Mouse (Mus musculus) ES-Bruce4 (cell line): ENCODE measurements around the gene Bspry. TPM values are rescaled to one million over a fixed set of nuclear protein-coding genes. Genes with fewer than 3 reads are reported as not detected.

Experiments
- H3K27ac ChIP-seq: 2 replicates; pipeline ENCODE4 v1.5.1; 2012; ENCODE audit warnings: low read length, inconsistent platforms; ENCODE audit not compliant: insufficient read depth
- H3K27me3 ChIP-seq: 2 replicates; pipeline ENCODE4 v1.6.1; 2012; ENCODE audit warnings: mild to moderate bottlenecking, low read length, inconsistent platforms; ENCODE audit not compliant: control insufficient read depth, poor library complexity, insufficient read depth, severe bottlenecking
- H3K36me3 ChIP-seq: 2 replicates; pipeline ENCODE4 v1.6.1; 2012; ENCODE audit warnings: inconsistent platforms, mild to moderate bottlenecking, low read length, moderate library complexity; ENCODE audit not compliant: control insufficient read depth, poor library complexity, insufficient read depth, severe bottlenecking
- H3K4me1 ChIP-seq: one replicate; pipeline ENCODE4 v1.8.1; 2011; ENCODE audit warnings: low read length; ENCODE audit not compliant: control insufficient read depth, insufficient read depth
- H3K4me3 ChIP-seq: 2 replicates; pipeline ENCODE4 v1.5.1; 2011; ENCODE audit warnings: low read depth, mild to moderate bottlenecking, low read length
- H3K9ac ChIP-seq: 2 replicates; pipeline ENCODE4 v1.6.1; 2012; ENCODE audit warnings: low read depth, mild to moderate bottlenecking, inconsistent platforms; ENCODE audit not compliant: poor library complexity, severe bottlenecking
- H3K9me3 ChIP-seq: replicated peaks from 2 replicates; pipeline ENCODE4 v1.6.1; 2012; ENCODE audit warnings: mild to moderate bottlenecking, low read length, inconsistent platforms; ENCODE audit not compliant: control insufficient read depth, poor library complexity, insufficient read depth, severe bottlenecking
- CTCF ChIP-seq: IDR thresholded peaks from one replicate; pipeline ENCODE4 v1.8.1; 2011; ENCODE audit warnings: low read depth, low read length
- EP300 ChIP-seq: IDR thresholded peaks from 2 replicates; pipeline ENCODE4 v1.6.1; 2011; ENCODE audit warnings: low read depth, low read length; ENCODE audit not compliant: insufficient read depth
- POLR2A ChIP-seq: IDR thresholded peaks from one replicate; pipeline ENCODE4 v1.8.1; 2011; ENCODE audit warnings: low read length; ENCODE audit not compliant: insufficient read depth
- polyA plus RNA-seq: library from polyadenylated mRNA; stranded (reverse); fragments of >200 nt; gene quantifications from 2 replicates; pipeline ENCODE4 v1.2.4, GENCODE M21; 2011; ENCODE audit warnings: low read depth; ENCODE audit not compliant: missing spikeins, insufficient read depth, insufficient read length

Gene Bspry
- polyA plus RNA-seq, 1 experiment = 18.5 TPM

- no peak overlapping the region for H3K27ac ChIP-seq
- no peaks in the 10 kb centered on the region for H3K9me3 ChIP-seq
- no peaks in the 10 kb centered on the region for H3K4me1 ChIP-seq
- H3K9ac ChIP-seq = no peak overlapping the region
- TF ChIP-seq POLR2A = no peak
- TF ChIP-seq EP300 = no peak
- no peak for TF ChIP-seq CTCF
- no peaks in the 10 kb centered on the region for H3K36me3 ChIP-seq
- H3K27me3 ChIP-seq = no peaks in the 10 kb centered on the region
- peak overlapping the region; percentile 17; the same call in 1 of the 2 replicates for H3K4me3 ChIP-seq
Measured at GRCm38 (mm10) chr4:62525489-62525811, 45.6 kb downstream of the Bspry start.

- H3K4me1 ChIP-seq = no peaks in the 10 kb centered on the region
- H3K27me3 ChIP-seq = no peaks in the 10 kb centered on the region
- no peak overlapping the region for H3K9ac ChIP-seq
- H3K4me3 ChIP-seq = no peak overlapping the region
- no peak overlapping the region for H3K27ac ChIP-seq
- H3K9me3 ChIP-seq = no peaks in the 10 kb centered on the region
- no peaks in the 10 kb centered on the region for H3K36me3 ChIP-seq
- TF ChIP-seq EP300 (no peak), CTCF (no peak), POLR2A (no peak)
Measured at GRCm38 (mm10) chr4:62526256-62526655, 46.4 kb downstream of the Bspry start.

- no peak for TF ChIP-seq EP300
- TF ChIP-seq CTCF = no peak
- TF ChIP-seq POLR2A = no peak
- H3K4me3 ChIP-seq = no peak overlapping the region
- no peaks in the 10 kb centered on the region for H3K27me3 ChIP-seq
- H3K9me3 ChIP-seq = no peaks in the 10 kb centered on the region
- H3K27ac ChIP-seq = no peak overlapping the region
- H3K36me3 ChIP-seq = no peaks in the 10 kb centered on the region
- H3K4me1 ChIP-seq = no peaks in the 10 kb centered on the region
- no peak overlapping the region for H3K9ac ChIP-seq
Measured at GRCm38 (mm10) chr4:62527655-62528054, 47.8 kb downstream of the Bspry start.

- Histone ChIP-seq H3K36me3 (no peaks in the 10 kb centered on the region), H3K4me3 (no peak overlapping the region), H3K4me1 (no peaks in the 10 kb centered on the region), H3K27me3 (no peaks in the 10 kb centered on the region), H3K9ac (no peak overlapping the region), H3K27ac (no peak overlapping the region), H3K9me3 (no peaks in the 10 kb centered on the region)
- TF ChIP-seq EP300 (no peak), POLR2A (no peak), CTCF (no peak)
Measured at GRCm38 (mm10) chr4:62533729-62534128, 53.9 kb downstream of the Bspry start.

- Histone ChIP-seq H3K4me3 (no peak overlapping the region), H3K27ac (no peak overlapping the region), H3K4me1 (no peaks in the 10 kb centered on the region), H3K36me3 (no peaks in the 10 kb centered on the region), H3K9me3 (no peaks in the 10 kb centered on the region), H3K27me3 (no peaks in the 10 kb centered on the region), H3K9ac (no peak overlapping the region)
- TF ChIP-seq POLR2A = no peak
- no peak for TF ChIP-seq EP300
- no peak for TF ChIP-seq CTCF
Measured at GRCm38 (mm10) chr4:62541802-62542201, 61.9 kb downstream of the Bspry start.

GRCm38 (mm10) chr4:62543782-62544181 lies 63.9 kb downstream of the Bspry start:
- no peaks in the 10 kb centered on the region for H3K27me3 ChIP-seq
- no peak overlapping the region for H3K4me3 ChIP-seq
- no peaks in the 10 kb centered on the region for H3K9me3 ChIP-seq
- TF ChIP-seq POLR2A (no peak), CTCF (no peak), EP300 (no peak)
- H3K27ac ChIP-seq = no peak overlapping the region
- H3K4me1 ChIP-seq = no peaks in the 10 kb centered on the region
- no peak overlapping the region for H3K9ac ChIP-seq
- H3K36me3 ChIP-seq = no peaks in the 10 kb centered on the region

GRCm38 (mm10) chr4:62544801-62545200 lies 64.9 kb downstream of the Bspry start:
- Histone ChIP-seq H3K9me3 (no peaks in the 10 kb centered on the region), H3K27me3 (no peaks in the 10 kb centered on the region), H3K9ac (no peak overlapping the region), H3K4me3 (no peak overlapping the region), H3K4me1 (no peaks in the 10 kb centered on the region), H3K36me3 (no peaks in the 10 kb centered on the region), H3K27ac (no peak overlapping the region)
- TF ChIP-seq CTCF = no peak
- TF ChIP-seq EP300 = no peak
- TF ChIP-seq POLR2A = no peak

Other genes starting within 250 kb of the Bspry start
- 7.3 and 12.7 TPM in 2 replicates for gene Zfp37, start 249.0 kb upstream of the Bspry start, polyA plus RNA-seq
- gene Slc31a2, start 217.5 kb upstream of the Bspry start, polyA plus RNA-seq = 7.8 and 8.5 TPM in 2 replicates
- 18.5 and 22.1 TPM in 2 replicates for gene Fkbp15, start 119.5 kb upstream of the Bspry start, polyA plus RNA-seq
- 56.2 and 56.8 TPM in 2 replicates for gene Slc31a1, start 119.3 kb upstream of the Bspry start, polyA plus RNA-seq
- 61.9 and 69.0 TPM in 2 replicates for gene Cdc26, start 71.4 kb upstream of the Bspry start, polyA plus RNA-seq
- gene Prpf4, start 71.3 kb upstream of the Bspry start, polyA plus RNA-seq = 27.7 and 29.2 TPM in 2 replicates
- not detected in 2 replicates for gene Rnf183, start 44.8 kb upstream of the Bspry start, polyA plus RNA-seq
- 14.8 and 16.7 TPM in 2 replicates for gene Wdr31, start 9.2 kb upstream of the Bspry start, polyA plus RNA-seq
- 0.51 and 0.75 TPM in 2 replicates for gene Hdhd3, start 23.4 kb downstream of the Bspry start, polyA plus RNA-seq
- gene Alad, start 39.9 kb downstream of the Bspry start, polyA plus RNA-seq = 26.9 and 37.3 TPM in 2 replicates
- gene Pole3, start 45.0 kb downstream of the Bspry start, polyA plus RNA-seq = 32.3 and 34.0 TPM in 2 replicates
- 1.3 and 1.5 TPM in 2 replicates for gene 4933430I17Rik, start 45.3 kb downstream of the Bspry start, polyA plus RNA-seq
- gene Rgs3, start 79.8 kb downstream of the Bspry start, polyA plus RNA-seq = 15.3 and 17.8 TPM in 2 replicates